Mouse (Mus musculus) myocyte (in vitro differentiated cells): ENCODE data around the gene Spaca6.

ENCODE experiments used
- CEBPB ChIP-seq: IDR thresholded peaks from 2 replicates; pipeline ENCODE4 v1.6.1; 2011; ENCODE audit warnings: mild to moderate bottlenecking, moderate library complexity; ENCODE audit not compliant: poor library complexity, insufficient read depth, severe bottlenecking
- E2F4 ChIP-seq: IDR thresholded peaks from one replicate; pipeline ENCODE4 v1.6.1; 2011; ENCODE audit warnings: mild to moderate bottlenecking, control low read depth, moderate library complexity; ENCODE audit not compliant: insufficient read depth
- MAX ChIP-seq: IDR thresholded peaks from one replicate; pipeline ENCODE4 v1.6.1; 2011; ENCODE audit warnings: low read depth, mild to moderate bottlenecking, control low read depth
- MYOD1 ChIP-seq, 3 experiments: IDR thresholded peaks; one replicate each; pipeline ENCODE4 v1.6.1; 2011; ENCODE audit warnings: control low read depth in 2 of 3, low read depth in 2 of 3, mild to moderate bottlenecking in 2 of 3, moderate library complexity in 1 of 3; ENCODE audit not compliant: insufficient read length in 2 of 3, control insufficient read depth in 1 of 3
- MYOG ChIP-seq, 3 experiments: IDR thresholded peaks; one replicate each; pipeline ENCODE4 v1.6.1; 2011; ENCODE audit warnings: control low read depth in 2 of 3, low read depth in 2 of 3, mild to moderate bottlenecking in 2 of 3; ENCODE audit not compliant: insufficient read length in 2 of 3, control insufficient read depth in 1 of 3, insufficient read depth in 1 of 3
- POLR2A ChIP-seq: IDR thresholded peaks from one replicate; pipeline ENCODE4 v1.6.1; 2011; ENCODE audit warnings: low read depth, mild to moderate bottlenecking, control low read depth, moderate library complexity; ENCODE audit not compliant: insufficient read length
- POLR2AphosphoS2 ChIP-seq: IDR thresholded peaks from one replicate; pipeline ENCODE4 v1.6.1; 2011; ENCODE audit warnings: low read depth, control low read depth; ENCODE audit not compliant: insufficient read length
- SRF ChIP-seq: IDR thresholded peaks from one replicate; pipeline ENCODE4 v1.6.1; 2011; ENCODE audit warnings: low read depth; ENCODE audit not compliant: control insufficient read depth, insufficient read length
- TCF12 ChIP-seq: IDR thresholded peaks from one replicate; pipeline ENCODE4 v1.6.1; 2011; ENCODE audit warnings: mild to moderate bottlenecking, control low read depth; ENCODE audit not compliant: poor library complexity, insufficient read depth, severe bottlenecking
- TCF3 ChIP-seq: IDR thresholded peaks from one replicate; pipeline ENCODE4 v1.6.1; 2011; ENCODE audit warnings: low read depth, control low read depth; ENCODE audit not compliant: insufficient read length
- USF1 ChIP-seq: IDR thresholded peaks from one replicate; pipeline ENCODE4 v1.6.1; 2011; ENCODE audit warnings: low read depth, mild to moderate bottlenecking, control low read depth, moderate library complexity

- TF ChIP-seq MYOD1 (IDR thresholded peaks at IDR 0.05; ENCODE audit: control insufficient read depth in 1 of 3, insufficient read length in 2 of 3, low read depth in 2 of 3) (no peak), POLR2AphosphoS2 (no peak), POLR2A (no peak), USF1 (no peak), TCF12 (no peak), E2F4 (no peak), CEBPB (no peak), TCF3 (no peak), MYOG (IDR thresholded peaks at IDR 0.05; ENCODE audit: control insufficient read depth in 1 of 3, insufficient read depth in 1 of 3, insufficient read length in 2 of 3, low read depth in 2 of 3) (no peak), MAX (no peak), SRF (no peak)
These were observed 3.0 kb downstream of the Spaca6 start for GRCm38 (mm10) chr17:17829816-17830535.
